Mouse (Mus musculus) neural tube, embryonic 13.5 days (tissue): ENCODE measurements around the gene Naa20. TPM values are rescaled to one million over a fixed set of nuclear protein-coding genes. Genes with fewer than 3 reads are reported as not detected.

ENCODE experiments used
- ATAC-seq: fragments of 200-750 bp; cut with Nextera tagmentation; 2 replicates; pipeline ENCODE4 v1.8.0; 2017; ENCODE audit warnings: low read depth, mild to moderate bottlenecking, moderate TSS enrichment, moderate library complexity
- H3K27ac ChIP-seq: fragments of 300-500 bp; sonication (generic); replicated peaks from 2 replicates; pipeline ENCODE4 v1.5.1; 2015; ENCODE audit warnings: moderate library complexity, mild to moderate bottlenecking, inconsistent platforms
- H3K27me3 ChIP-seq: fragments of 300-500 bp; sonication (generic); 2 replicates; pipeline ENCODE4 v1.6.1; 2015; ENCODE audit warnings: mild to moderate bottlenecking, inconsistent platforms
- H3K36me3 ChIP-seq: fragments of 300-500 bp; sonication (generic); 2 replicates; pipeline ENCODE4 v1.6.1; 2015; ENCODE audit warnings: mild to moderate bottlenecking, inconsistent platforms
- H3K4me1 ChIP-seq: fragments of 300-500 bp; sonication (generic); replicated peaks from 2 replicates; pipeline ENCODE4 v1.6.1; 2015; ENCODE audit warnings: inconsistent platforms
- H3K4me2 ChIP-seq: fragments of 300-500 bp; sonication (generic); 2 replicates; pipeline ENCODE4 v1.6.1; 2015; ENCODE audit warnings: inconsistent platforms, mild to moderate bottlenecking, moderate library complexity
- H3K4me3 ChIP-seq: fragments of 300-500 bp; sonication (generic); 2 replicates; pipeline ENCODE4 v1.5.1; 2015; ENCODE audit warnings: mild to moderate bottlenecking, inconsistent platforms
- H3K9ac ChIP-seq: fragments of 300-500 bp; sonication (generic); 2 replicates; pipeline ENCODE4 v1.6.1; 2015; ENCODE audit warnings: moderate library complexity, mild to moderate bottlenecking, inconsistent platforms
- H3K9me3 ChIP-seq: fragments of 300-500 bp; sonication (generic); 2 replicates; pipeline ENCODE4 v1.6.1; 2016; ENCODE audit warnings: inconsistent platforms
- WGBS: fragments of 180-500 bp; shearing (Covaris S2); methylation state at CpG from one replicate; pipeline ENCODE4 v1.1.7; 2015; 5-methylcytosine and 5-hydroxymethylcytosine counted together
- polyA plus RNA-seq: library from polyadenylated mRNA; unstranded; fragments of >200 nt; fragmentation: Nextera tagmentation; extraction: Ambion mirVana; gene quantifications from 2 replicates; pipeline ENCODE4 v1.2.1, GENCODE M21; 2015

The Naa20 gene
- polyA plus RNA-seq, result 127 and 135 TPM in 2 replicates

GRCm38 (mm10) chr2:145901861-145902260 lies at the start of gene Naa20:
Naa20 (plus strand) TSS chr2:145902099.
- Histone ChIP-seq H3K4me1 (peaks cover 22% of the 10 kb centered on the region), H3K9me3 (no peaks in the 10 kb centered on the region), H3K27me3 (no peaks in the 10 kb centered on the region), H3K9ac (peak within 1 kb of the TSS; percentile 95; the same call in 1 of the 2 replicates), H3K36me3 (no peaks in the 10 kb centered on the region; the same call in 1 of the 2 replicates), H3K27ac (no peak within 1 kb of the TSS), H3K4me2 (peak within 1 kb of the TSS; percentile 73), H3K4me3 (peak within 1 kb of the TSS; percentile 98)
- ATAC-seq, result no peak
- WGBS, result 88% methylated on average over 6 of the region's 6 CpGs

- Histone ChIP-seq H3K27me3 (no peaks in the 10 kb centered on the region), H3K27ac (no peak overlapping the region), H3K9ac (no peak overlapping the region), H3K4me3 (no peak overlapping the region), H3K9me3 (no peaks in the 10 kb centered on the region), H3K36me3 (0 out of 2 replicates have a peak, but pooled peaks cover 4% of the 10 kb centered on the region), H3K4me1 (peaks cover 33% of the 10 kb centered on the region), H3K4me2 (no peak overlapping the region)
- WGBS, result 91% methylated on average over 9 of the region's 9 CpGs
- no peak for ATAC-seq
Observed at GRCm38 (mm10) chr2:145855831-145856230, 46.1 kb upstream of the Naa20 start.

- Histone ChIP-seq H3K9ac (no peak overlapping the region), H3K4me3 (no peak overlapping the region), H3K36me3 (no peaks in the 10 kb centered on the region), H3K27ac (no peak overlapping the region), H3K27me3 (no peaks in the 10 kb centered on the region), H3K9me3 (no peaks in the 10 kb centered on the region), H3K4me1 (peaks cover 41% of the 10 kb centered on the region), H3K4me2 (no peak overlapping the region)
- no peak for ATAC-seq
- 80% methylated on average over 8 of the region's 8 CpGs for WGBS
Observed at GRCm38 (mm10) chr2:145857864-145858263, 44.0 kb upstream of the Naa20 start.

DNA sequence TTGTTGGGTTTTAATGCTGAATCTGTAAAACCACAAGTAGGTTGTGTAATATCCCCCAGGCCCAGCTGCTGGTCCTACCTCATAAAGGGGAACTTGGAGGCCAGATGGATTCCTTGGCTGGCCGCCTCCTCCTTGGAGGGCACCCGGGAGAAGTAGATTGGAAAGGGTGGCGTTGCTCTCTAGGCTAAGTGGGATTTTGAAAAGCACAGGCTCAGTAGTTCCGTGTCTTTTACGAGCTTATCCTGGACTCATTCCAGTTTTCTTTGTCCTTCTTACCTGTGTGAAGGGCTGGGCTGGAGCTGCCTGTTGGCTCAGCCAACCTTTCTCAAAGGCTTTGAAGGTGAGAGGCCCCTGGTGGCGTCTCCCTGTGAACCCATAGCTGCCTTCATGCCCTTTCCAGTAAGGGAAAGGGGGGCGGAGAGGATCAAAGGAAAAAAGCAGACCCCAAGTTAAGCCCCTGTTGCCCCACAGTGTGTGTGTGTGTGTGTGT lies 42.4 kb upstream of the Naa20 start:
- ATAC-seq, result peak; percentile 46
- Histone ChIP-seq H3K36me3 (no peaks in the 10 kb centered on the region), H3K27me3 (no peaks in the 10 kb centered on the region), H3K9ac (0 out of 2 replicates have a peak overlapping the region, but pooled peaks have one; percentile 45), H3K4me2 (peak overlapping the region; percentile 56), H3K27ac (peak overlapping the region; percentile 91), H3K4me3 (0 out of 2 replicates have a peak overlapping the region, but pooled peaks have one; percentile 33), H3K4me1 (peaks cover 41% of the 10 kb centered on the region), H3K9me3 (no peaks in the 10 kb centered on the region)
- WGBS, result 40% methylated on average over 7 of the region's 7 CpGs

- Histone ChIP-seq H3K4me3 (peak overlapping the region; percentile 33), H3K36me3 (no peaks in the 10 kb centered on the region), H3K27ac (peak overlapping the region; percentile 91), H3K4me2 (peak overlapping the region; percentile 56), H3K9ac (peak overlapping the region; percentile 60), H3K27me3 (no peaks in the 10 kb centered on the region), H3K9me3 (no peaks in the 10 kb centered on the region), H3K4me1 (peaks cover 41% of the 10 kb centered on the region)
- ATAC-seq, result peak; percentile 87
- 19% methylated on average over 40 of the region's 40 CpGs for WGBS
Observed at GRCm38 (mm10) chr2:145859932-145860801, 41.7 kb upstream of the Naa20 start.

DNA sequence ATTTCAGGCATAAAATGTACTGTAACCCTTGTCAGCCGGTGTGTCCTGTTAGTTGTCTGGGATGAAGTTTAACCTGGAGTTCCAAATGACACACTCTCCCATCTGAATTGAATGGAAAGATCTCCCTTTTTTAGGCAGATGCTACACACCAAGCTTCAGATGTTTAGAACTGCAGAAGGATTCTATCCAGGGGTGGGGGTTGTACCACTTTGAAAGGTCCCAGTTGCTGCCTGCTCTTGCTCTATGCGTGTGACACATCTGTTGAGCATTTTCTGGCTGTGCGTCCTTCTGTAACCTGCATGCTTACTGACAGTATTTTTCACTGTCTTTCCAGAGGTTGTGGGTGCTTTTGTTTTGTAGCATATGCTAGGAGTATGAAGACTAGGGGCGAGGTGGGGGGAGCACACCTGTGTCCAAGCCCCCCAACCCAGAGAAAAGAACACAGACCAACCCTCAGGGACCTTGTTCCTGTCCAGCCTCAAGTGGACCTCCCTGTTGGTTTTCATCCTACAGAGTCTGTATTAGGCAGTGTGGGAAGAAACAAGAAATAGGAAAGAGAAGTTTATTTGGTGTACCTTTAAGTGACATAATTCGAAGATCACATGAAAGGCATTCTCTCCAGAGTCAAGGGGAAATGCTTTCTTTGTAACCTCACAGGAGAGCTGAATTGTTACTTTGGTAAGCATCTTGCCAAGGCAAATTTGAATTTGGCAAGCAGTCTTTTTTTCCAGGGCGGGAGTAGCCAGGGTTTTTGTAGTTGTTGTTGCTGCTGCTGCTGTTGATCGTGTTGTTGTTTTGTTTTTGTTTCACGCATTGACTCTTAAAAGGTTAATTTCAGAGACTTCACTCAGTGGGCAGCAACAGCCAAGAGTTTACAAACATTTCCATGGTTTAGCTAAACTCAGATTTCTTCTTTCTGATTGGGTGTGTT lies 40.4 kb upstream of the Naa20 start:
- 63% methylated on average over 8 of the region's 8 CpGs for WGBS
- no peaks in the 10 kb centered on the region for H3K9me3 ChIP-seq
- H3K36me3 ChIP-seq, result peaks cover under 1% of the 10 kb centered on the region; the same call in 1 of the 2 replicates
- ATAC-seq, result no peak
- H3K9ac ChIP-seq, result peak overlapping the region; percentile 60
- peak overlapping the region; percentile 56 for H3K4me2 ChIP-seq
- H3K4me3 ChIP-seq, result peak overlapping the region; percentile 33
- peak overlapping the region; percentile 91 for H3K27ac ChIP-seq
- H3K27me3 ChIP-seq, result no peaks in the 10 kb centered on the region
- peaks cover 41% of the 10 kb centered on the region for H3K4me1 ChIP-seq

DNA sequence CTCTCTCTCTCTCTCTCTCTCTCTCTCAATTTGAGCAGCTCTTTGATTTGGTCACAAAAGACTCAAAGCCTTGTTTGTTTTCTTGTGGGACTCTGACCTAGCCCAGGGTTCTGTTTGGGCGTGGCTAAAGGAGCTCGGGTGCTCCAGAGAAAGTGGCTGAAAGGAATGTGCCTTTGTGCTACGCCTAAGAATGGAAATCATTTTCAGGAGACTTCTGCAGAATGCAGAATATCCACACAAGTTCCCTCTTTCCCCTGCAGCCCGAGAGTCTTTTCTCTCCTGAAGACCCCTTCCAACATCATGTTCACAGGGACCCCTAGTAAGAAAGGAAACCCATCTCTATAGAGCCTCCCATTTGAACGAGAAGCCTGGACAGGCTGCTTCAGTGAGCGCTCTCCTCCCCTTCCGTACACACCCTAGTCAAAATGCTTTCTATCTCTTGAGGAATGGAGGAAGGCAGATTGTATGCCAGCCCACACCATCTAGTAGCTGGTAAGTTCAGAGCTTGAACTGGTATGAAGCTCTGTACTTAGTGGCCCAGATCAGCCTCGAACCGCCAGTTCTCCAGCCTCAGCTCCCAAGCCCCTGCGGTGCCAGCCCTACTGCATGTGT lies 39.6 kb upstream of the Naa20 start:
- H3K27me3 ChIP-seq, result no peaks in the 10 kb centered on the region
- peaks cover 40% of the 10 kb centered on the region for H3K4me1 ChIP-seq
- peak overlapping the region; percentile 91 for H3K27ac ChIP-seq
- H3K36me3 ChIP-seq, result peaks cover 9% of the 10 kb centered on the region
- peak overlapping the region; percentile 33 for H3K4me3 ChIP-seq
- no peak for ATAC-seq
- WGBS, result 34% methylated on average over 10 of the region's 10 CpGs
- H3K9ac ChIP-seq, result peak overlapping the region; percentile 60
- no peaks in the 10 kb centered on the region for H3K9me3 ChIP-seq
- H3K4me2 ChIP-seq, result peak overlapping the region; percentile 56

- Histone ChIP-seq H3K4me3 (no peak overlapping the region), H3K9ac (no peak overlapping the region), H3K4me1 (peaks cover 12% of the 10 kb centered on the region), H3K36me3 (peaks cover 10% of the 10 kb centered on the region), H3K27ac (no peak overlapping the region), H3K27me3 (no peaks in the 10 kb centered on the region), H3K9me3 (no peaks in the 10 kb centered on the region), H3K4me2 (no peak overlapping the region)
- WGBS, result 92% methylated on average over 3 of the region's 3 CpGs
- no peak for ATAC-seq
Observed at GRCm38 (mm10) chr2:145865344-145865743, 36.6 kb upstream of the Naa20 start.

DNA sequence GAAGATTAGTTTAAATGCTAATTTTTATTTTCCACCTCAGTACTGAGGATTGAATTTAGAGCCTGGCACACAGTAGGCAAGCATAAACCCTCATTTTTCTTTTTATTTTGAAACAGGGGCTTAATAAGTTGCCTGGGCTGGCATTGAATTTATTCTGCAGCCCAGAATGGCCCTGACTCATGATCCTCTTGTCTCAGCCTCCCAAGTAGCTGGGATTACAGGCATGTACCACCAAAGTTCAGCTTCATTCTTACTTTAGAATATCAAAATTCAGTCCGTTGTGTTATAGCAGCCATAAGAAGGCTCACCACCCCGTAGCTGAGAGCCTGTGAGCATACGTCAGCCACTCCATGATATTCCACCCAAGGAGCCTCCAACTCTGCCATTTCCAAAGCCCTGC lies 35.7 kb upstream of the Naa20 start:
- 97% methylated on average over 3 of the region's 3 CpGs for whole genome bisulfite sequencing
- H3K4me3 ChIP-seq, result no peak overlapping the region

DNA sequence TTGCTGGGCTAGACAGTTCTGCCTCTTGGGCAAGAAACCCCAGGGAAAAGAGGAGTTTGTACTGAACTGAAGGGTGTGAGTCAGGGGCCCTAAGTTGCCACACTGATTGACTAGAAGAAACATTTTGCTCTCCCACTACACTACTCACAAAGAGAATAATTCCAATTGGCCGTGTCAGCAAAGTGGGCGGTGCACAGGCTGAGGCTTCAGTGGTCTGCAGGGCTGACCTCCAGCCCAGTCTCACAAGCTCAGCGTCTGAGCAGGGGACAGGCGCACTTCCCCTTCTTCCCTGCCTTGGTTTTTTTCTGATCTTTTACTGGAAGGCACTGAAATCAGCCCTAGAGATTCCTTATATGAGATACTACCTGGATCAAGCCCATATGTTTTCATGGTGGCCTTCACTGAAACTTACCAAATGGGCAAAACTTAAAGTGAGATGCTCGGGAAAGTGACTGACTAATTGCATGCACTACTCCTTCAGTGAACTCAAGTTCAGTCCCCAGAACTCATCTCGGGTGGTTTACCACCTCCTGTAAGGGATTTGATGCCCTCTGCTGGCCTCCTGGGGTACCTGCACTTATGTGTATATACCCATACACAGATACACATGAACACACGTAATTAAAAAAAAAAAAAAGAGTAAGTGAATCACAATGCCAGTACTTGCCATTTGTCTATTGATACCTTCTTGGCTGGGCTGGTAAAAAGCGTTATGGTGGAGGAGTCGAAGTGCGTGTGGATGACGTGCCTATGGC lies 35.0 kb upstream of the Naa20 start:
- H3K9me3 ChIP-seq, result no peaks in the 10 kb centered on the region
- H3K9ac ChIP-seq, result no peak overlapping the region
- H3K4me3 ChIP-seq, result no peak overlapping the region
- H3K27ac ChIP-seq, result no peak overlapping the region
- no peak overlapping the region for H3K4me2 ChIP-seq
- no peaks in the 10 kb centered on the region for H3K4me1 ChIP-seq
- no peak for ATAC-seq
- no peaks in the 10 kb centered on the region for H3K27me3 ChIP-seq
- H3K36me3 ChIP-seq, result peaks cover 10% of the 10 kb centered on the region
- WGBS, result 96% methylated on average over 11 of the region's 11 CpGs

More for the DNA sequence above, 35.7 kb upstream of the Naa20 start:
- no peak overlapping the region for H3K9ac ChIP-seq
- no peaks in the 10 kb centered on the region for H3K9me3 ChIP-seq
- H3K4me2 ChIP-seq, result no peak overlapping the region
- H3K4me1 ChIP-seq, result peaks cover 4% of the 10 kb centered on the region; the same call in 1 of the 2 replicates
- peaks cover 10% of the 10 kb centered on the region for H3K36me3 ChIP-seq
- no peak overlapping the region for H3K27ac ChIP-seq
- H3K27me3 ChIP-seq, result no peaks in the 10 kb centered on the region
- no peak for ATAC-seq

- ATAC-seq, result no peak
- 94% methylated on average over 4 of the region's 4 CpGs for WGBS
- H3K36me3 ChIP-seq, result peaks cover 11% of the 10 kb centered on the region
Observed at GRCm38 (mm10) chr2:145871308-145871707, 30.6 kb upstream of the Naa20 start.

More at GRCm38 (mm10) chr2:145871308-145871707, 30.6 kb upstream of the Naa20 start:
- no peaks in the 10 kb centered on the region for H3K4me1 ChIP-seq
- H3K27me3 ChIP-seq, result no peaks in the 10 kb centered on the region
- no peak overlapping the region for H3K27ac ChIP-seq
- no peak overlapping the region for H3K9ac ChIP-seq
- no peak overlapping the region for H3K4me2 ChIP-seq
- no peak overlapping the region for H3K4me3 ChIP-seq
- no peaks in the 10 kb centered on the region for H3K9me3 ChIP-seq
